Mouse (Mus musculus) kidney, adult 2 months (tissue): ENCODE results near the gene Rbpjl. TPM values are rescaled to one million over a fixed set of nuclear protein-coding genes. Genes with fewer than 3 reads are reported as not detected.

Experiments
- DNase-seq: peaks from one replicate; pipeline ENCODE4 v3.0.0; 2021
- H3K27ac ChIP-seq: fragments of 200-500 bp; 2 replicates; pipeline ENCODE4 v1.5.1; 2012; ENCODE audit warnings: low read depth, low read length, control low read depth, inconsistent platforms; ENCODE audit not compliant: insufficient read depth
- H3K27me3 ChIP-seq: fragments of 200-500 bp; replicated peaks from 2 replicates; pipeline ENCODE4 v1.6.1; 2012; ENCODE audit warnings: mild to moderate bottlenecking, moderate library complexity, low read length, inconsistent platforms; ENCODE audit not compliant: control insufficient read depth, insufficient read depth
- H3K36me3 ChIP-seq: fragments of 200-500 bp; 2 replicates; pipeline ENCODE4 v1.6.1; 2012; ENCODE audit warnings: mild to moderate bottlenecking, moderate library complexity, low read length, inconsistent platforms; ENCODE audit not compliant: control insufficient read depth, insufficient read depth
- H3K4me1 ChIP-seq: fragments of 200-500 bp; 2 replicates; pipeline ENCODE4 v1.6.1; 2011; ENCODE audit warnings: low read length; ENCODE audit not compliant: control insufficient read depth, insufficient read depth
- H3K4me3 ChIP-seq: fragments of 200-500 bp; 2 replicates; pipeline ENCODE4 v1.5.1; 2011; ENCODE audit warnings: mild to moderate bottlenecking, low read depth, low read length, control low read depth; ENCODE audit not compliant: insufficient read depth
- CTCF ChIP-seq: fragments of 200-500 bp; conservative IDR thresholded peaks from 2 replicates; pipeline ENCODE4 v1.5.1; 2011; ENCODE audit warnings: low read depth, mild to moderate bottlenecking, control low read depth, low read length, moderate library complexity, mixed read lengths; ENCODE audit not compliant: insufficient read depth, insufficient read length
- POLR2A ChIP-seq: fragments of 200-500 bp; IDR thresholded peaks from one replicate; pipeline ENCODE4 v1.6.1; 2011; ENCODE audit warnings: low read depth, low read length, control low read depth
- WGBS: fragments of 180-500 bp; shearing (Covaris S2); methylation state at CpG from one replicate; pipeline ENCODE4 v1.1.7; 2018; 5-methylcytosine and 5-hydroxymethylcytosine counted together
- polyA plus RNA-seq: library from polyadenylated mRNA; depleted of rRNA; stranded (reverse); fragments of >200 nt; gene quantifications from 2 replicates; pipeline ENCODE4 v1.2.3, GENCODE M21; 2012

The Rbpjl gene
- polyA plus RNA-seq, 1 experiment, result not detected

GRCm38 (mm10) chr2:164435216-164436090 lies 32.5 kb downstream of the Rbpjl start:
- Histone ChIP-seq H3K4me3 (no peak overlapping the region; the same call in 1 of the 2 replicates), H3K36me3 (peaks cover under 1% of the 10 kb centered on the region; the same call in 1 of the 2 replicates), H3K27me3 (no peaks in the 10 kb centered on the region), H3K4me1 (peaks cover 57% of the 10 kb centered on the region), H3K27ac (peak overlapping the region; percentile 98)
- DNase-seq, result peak; percentile 81
- 10% methylated on average over 5 of the region's 5 CpGs for WGBS
- TF ChIP-seq CTCF (no peak), POLR2A (no peak)

GRCm38 (mm10) chr2:164436215-164436913 lies 33.4 kb downstream of the Rbpjl start:
- peak; percentile 58 for DNase-seq
- TF ChIP-seq CTCF (no peak), POLR2A (no peak)
- Histone ChIP-seq H3K36me3 (no peaks in the 10 kb centered on the region; the same call in 1 of the 2 replicates), H3K4me1 (peaks cover 54% of the 10 kb centered on the region), H3K4me3 (peak overlapping the region; percentile 24; the same call in 1 of the 2 replicates), H3K27me3 (no peaks in the 10 kb centered on the region), H3K27ac (peak overlapping the region; percentile 98)
- 14% methylated on average over 8 of the region's 8 CpGs for WGBS

DNA sequence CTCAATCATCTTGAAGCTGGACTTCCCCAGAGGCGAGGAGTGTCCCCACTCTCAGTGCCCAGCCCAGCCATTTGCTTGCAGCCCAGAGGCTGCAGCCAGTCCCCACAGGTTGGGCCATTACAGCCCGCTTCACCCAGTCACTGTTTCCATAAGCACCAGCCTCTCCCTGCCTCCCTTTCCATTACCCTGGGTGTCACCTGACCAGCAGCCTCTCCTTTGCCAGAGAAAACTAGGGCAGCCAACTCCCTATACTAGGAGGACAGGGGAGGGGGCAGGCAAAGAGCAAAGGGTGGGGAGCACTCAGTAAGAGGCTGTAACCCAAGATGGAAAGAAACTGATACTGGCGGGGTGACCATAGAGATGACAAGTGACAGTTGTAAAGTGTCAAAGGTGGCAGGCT lies 34.0 kb downstream of the Rbpjl start:
- WGBS, result 30% methylated on average over 3 of the region's 3 CpGs
- Histone ChIP-seq H3K27ac (peak overlapping the region; percentile 98), H3K4me3 (peak overlapping the region; percentile 24; the same call in 1 of the 2 replicates)

DNA sequence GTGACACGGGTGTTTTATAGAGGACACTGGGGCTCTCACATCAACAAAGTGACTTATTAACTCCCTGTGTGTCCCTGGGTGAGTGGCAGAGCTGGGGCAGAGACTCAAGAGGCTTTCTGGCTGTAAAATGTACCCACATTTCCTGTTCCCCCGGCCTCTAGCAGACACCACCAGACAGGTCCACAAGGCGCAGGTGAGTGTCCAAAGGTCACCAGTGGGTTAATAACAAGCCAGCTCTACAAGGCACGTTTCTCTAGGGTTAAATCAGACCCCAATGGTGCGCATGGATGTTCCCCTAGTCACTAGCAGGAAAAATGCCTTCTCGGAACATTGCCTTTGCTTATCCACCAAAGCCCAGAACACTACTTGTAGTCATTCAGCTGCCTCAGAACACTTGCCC lies 34.8 kb downstream of the Rbpjl start:
- peak; percentile 94 for DNase-seq
- no peak for TF ChIP-seq CTCF
- no peak for TF ChIP-seq POLR2A
- WGBS, result 20% methylated on average over 6 of the region's 6 CpGs

More for the DNA sequence above, 34.0 kb downstream of the Rbpjl start:
- DNase-seq, result peak; percentile 90
- Histone ChIP-seq H3K36me3 (no peaks in the 10 kb centered on the region; the same call in 1 of the 2 replicates), H3K4me1 (peaks cover 52% of the 10 kb centered on the region), H3K27me3 (no peaks in the 10 kb centered on the region)
- no peak for TF ChIP-seq CTCF
- TF ChIP-seq POLR2A, result no peak

GRCm38 (mm10) chr2:164438257-164438656 lies 35.3 kb downstream of the Rbpjl start:
- no peaks in the 10 kb centered on the region for H3K27me3 ChIP-seq
- 22% methylated on average over 8 of the region's 8 CpGs for WGBS
- H3K4me3 ChIP-seq, result peak overlapping the region; percentile 23

More for the DNA sequence above, 34.8 kb downstream of the Rbpjl start:
- H3K36me3 ChIP-seq, result no peaks in the 10 kb centered on the region; the same call in 1 of the 2 replicates
- no peaks in the 10 kb centered on the region for H3K27me3 ChIP-seq
- H3K4me3 ChIP-seq, result peak overlapping the region; percentile 23
- peaks cover 46% of the 10 kb centered on the region for H3K4me1 ChIP-seq
- H3K27ac ChIP-seq, result peak overlapping the region; percentile 98

DNA sequence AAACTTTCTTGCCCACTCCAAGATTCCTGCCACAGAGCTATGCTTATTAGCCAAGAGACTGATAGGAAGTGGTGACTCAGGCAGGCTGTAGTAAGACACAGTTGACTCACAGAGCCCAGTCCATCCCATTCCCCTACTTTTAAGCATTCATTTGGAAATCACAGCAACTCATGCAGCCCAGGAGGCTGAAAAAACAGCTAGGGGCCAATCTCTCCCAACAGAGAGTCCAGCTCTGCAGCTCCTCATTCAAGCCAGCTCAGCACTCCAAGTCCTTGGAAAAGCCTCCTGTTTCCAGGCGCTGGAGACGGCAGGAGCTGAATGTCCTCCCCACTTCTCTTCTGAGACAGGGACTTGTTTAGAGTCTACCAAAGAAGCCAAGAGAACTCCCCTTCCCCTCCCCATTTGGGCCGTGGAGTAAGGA lies 36.1 kb downstream of the Rbpjl start:
- H3K4me3 ChIP-seq, result peak overlapping the region; percentile 17
- peaks cover 38% of the 10 kb centered on the region for H3K4me1 ChIP-seq
- no peaks in the 10 kb centered on the region; the same call in 1 of the 2 replicates for H3K36me3 ChIP-seq
- H3K27ac ChIP-seq, result peak overlapping the region; percentile 98
- WGBS, result 24% methylated on average over 3 of the region's 3 CpGs
- DNase-seq, result no peak
- TF ChIP-seq CTCF, result no peak
- no peaks in the 10 kb centered on the region for H3K27me3 ChIP-seq

More at GRCm38 (mm10) chr2:164438257-164438656, 35.3 kb downstream of the Rbpjl start:
- Histone ChIP-seq H3K27ac (peak overlapping the region; percentile 98), H3K4me1 (peaks cover 42% of the 10 kb centered on the region), H3K36me3 (no peaks in the 10 kb centered on the region; the same call in 1 of the 2 replicates)
- TF ChIP-seq CTCF, result no peak
- TF ChIP-seq POLR2A, result no peak
- peak; percentile 55 for DNase-seq
